Mouse (Mus musculus) liver, embryonic 16.5 days (tissue): ENCODE results near the gene Klhl10. TPM values are rescaled to one million over a fixed set of nuclear protein-coding genes. Genes with fewer than 3 reads are reported as not detected.

Source experiments
- ATAC-seq: fragments of 200-750 bp; cut with Nextera tagmentation; 2 replicates; pipeline ENCODE4 v1.8.0; 2017; ENCODE audit warnings: low read depth, mild to moderate bottlenecking, moderate number of reproducible peaks, moderate library complexity
- H3K27ac ChIP-seq: fragments of 300-500 bp; sonication (generic); 2 replicates; pipeline ENCODE4 v1.5.1; 2014; ENCODE audit warnings: mild to moderate bottlenecking, low read length
- H3K27me3 ChIP-seq: fragments of 300-500 bp; sonication (generic); 2 replicates; pipeline ENCODE4 v1.6.1; 2014; ENCODE audit warnings: low read depth, low read length, mixed read lengths; ENCODE audit not compliant: control insufficient read depth, insufficient read depth
- H3K36me3 ChIP-seq: fragments of 300-500 bp; sonication (generic); 2 replicates; pipeline ENCODE4 v1.6.1; 2014; ENCODE audit warnings: mild to moderate bottlenecking; ENCODE audit not compliant: control insufficient read depth, insufficient read depth
- H3K4me1 ChIP-seq: fragments of 300-500 bp; sonication (generic); 2 replicates; pipeline ENCODE4 v1.6.1; 2014; ENCODE audit warnings: low read depth, low read length, mixed read lengths; ENCODE audit not compliant: control insufficient read depth
- H3K4me2 ChIP-seq: fragments of 300-500 bp; sonication (generic); 2 replicates; pipeline ENCODE4 v1.6.1; 2014; ENCODE audit warnings: low read depth, low read length, mixed read lengths
- H3K4me3 ChIP-seq: fragments of 300-500 bp; sonication (generic); 2 replicates; pipeline ENCODE4 v1.5.1; 2014; ENCODE audit warnings: low read depth, mild to moderate bottlenecking, low read length
- H3K9ac ChIP-seq: fragments of 300-500 bp; sonication (generic); 2 replicates; pipeline ENCODE4 v1.6.1; 2014; ENCODE audit warnings: low read depth, low read length
- H3K9me3 ChIP-seq: fragments of 300-500 bp; sonication (generic); replicated peaks from 2 replicates; pipeline ENCODE4 v1.6.1; 2016; ENCODE audit warnings: low read length; ENCODE audit not compliant: control insufficient read depth
- WGBS: fragments of 180-500 bp; shearing (Covaris S2); extraction: QIAGEN DNeasy Blood & Tissue Kit; methylation state at CpG from one replicate; pipeline ENCODE4 v1.1.7; 2014; ENCODE audit not compliant: insufficient replicate concordance; 5-methylcytosine and 5-hydroxymethylcytosine counted together
- polyA plus RNA-seq: library from polyadenylated mRNA; unstranded; fragments of >200 nt; fragmentation: Nextera tagmentation; extraction: Ambion mirVana; gene quantifications from 2 replicates; pipeline ENCODE4 v1.2.1, GENCODE M21; 2015

Klhl10 gene
- polyA plus RNA-seq, 1 experiment from 2014 or later, result not detected

DNA sequence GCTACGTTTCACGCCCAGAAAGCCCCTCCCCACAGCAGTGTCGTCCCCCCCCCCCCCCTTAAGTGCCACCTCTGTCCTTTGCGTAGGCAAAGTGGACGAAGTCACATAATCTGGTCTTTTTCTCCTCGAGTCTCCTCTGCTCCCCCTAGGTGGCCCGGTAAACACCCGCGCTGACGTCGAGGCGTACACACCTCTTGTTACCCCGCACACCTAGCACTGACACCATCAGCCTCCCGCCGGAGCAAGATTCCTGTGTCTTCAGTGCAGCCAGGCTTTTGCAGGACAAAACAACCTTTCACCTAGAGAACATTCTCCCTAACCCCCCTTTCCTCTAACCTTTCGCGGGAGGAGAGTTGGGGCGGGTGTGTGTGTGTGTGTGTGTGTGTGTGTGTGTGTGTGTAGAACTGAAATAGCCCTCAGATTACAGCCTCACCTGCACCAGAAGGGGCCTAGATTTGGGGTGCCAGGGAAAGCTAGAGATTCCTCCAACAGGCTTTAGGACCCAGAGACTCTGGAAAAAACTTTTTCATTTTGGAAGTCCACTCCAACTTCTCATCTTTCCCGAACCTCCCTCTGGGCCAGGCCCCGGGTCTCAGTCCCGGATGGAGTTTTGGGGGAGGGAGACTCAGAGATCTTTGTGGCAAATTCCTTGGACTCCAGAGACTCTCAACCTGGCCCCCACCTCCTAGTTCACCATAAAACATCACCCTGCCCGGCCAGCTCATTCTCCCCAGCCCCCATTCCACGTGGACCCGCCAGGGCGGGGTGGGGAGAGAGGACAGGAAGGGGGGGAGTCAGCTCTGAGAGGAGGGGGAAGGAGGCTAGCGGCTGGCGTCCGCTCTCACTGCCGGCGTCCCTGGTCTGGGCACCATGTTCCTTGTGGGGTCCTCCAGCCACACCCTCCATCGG lies 26.5 kb upstream of the Klhl10 start, which contains the start of gene Fkbp10:
Gene Fkbp10 (plus strand): TSS at position 784 of the 909 bp plus-strand sequence.
- H3K27me3 ChIP-seq, result peaks cover 45% of the 10 kb centered on the region
- H3K9me3 ChIP-seq, result no peaks in the 10 kb centered on the region
- ATAC-seq, result peak; percentile 17; the same call in 1 of the 2 replicates
- 2% methylated on average over 31 of the region's 31 CpGs for WGBS
- H3K4me3 ChIP-seq, result peak within 1 kb of the TSS; percentile 60
- H3K4me2 ChIP-seq, result peak within 1 kb of the TSS; percentile 70
- no peak within 1 kb of the TSS; the same call in 1 of the 2 replicates for H3K27ac ChIP-seq
- no peaks in the 10 kb centered on the region for H3K36me3 ChIP-seq
- no peaks in the 10 kb centered on the region; the same call in 1 of the 2 replicates for H3K4me1 ChIP-seq
- peak within 1 kb of the TSS; percentile 45; the same call in 1 of the 2 replicates for H3K9ac ChIP-seq

DNA sequence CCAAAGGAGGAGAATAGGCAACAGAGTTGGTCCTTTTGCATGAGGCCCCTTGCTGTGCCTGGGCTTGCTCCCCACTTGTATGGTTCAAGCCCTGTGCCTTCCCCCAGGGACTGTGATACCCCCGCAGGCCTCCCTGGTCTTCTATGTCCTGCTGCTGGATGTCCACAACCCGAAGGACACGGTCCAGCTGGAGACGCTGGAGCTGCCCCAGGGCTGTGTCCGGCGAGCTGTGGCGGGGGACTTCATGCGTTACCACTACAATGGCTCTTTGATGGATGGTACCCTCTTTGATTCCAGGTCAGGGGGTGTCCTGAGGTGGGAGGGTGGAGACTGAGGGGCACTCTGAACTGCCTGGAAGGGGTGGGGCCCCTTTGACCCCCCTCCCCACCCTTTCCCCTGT lies 20.2 kb upstream of the Klhl10 start:
- no peak overlapping the region for H3K4me3 ChIP-seq
- H3K9me3 ChIP-seq, result no peaks in the 10 kb centered on the region
- H3K36me3 ChIP-seq, result no peaks in the 10 kb centered on the region
- no peaks in the 10 kb centered on the region; the same call in 1 of the 2 replicates for H3K4me1 ChIP-seq
- WGBS, result 85% methylated on average over 8 of the region's 8 CpGs
- H3K9ac ChIP-seq, result no peak overlapping the region
- peaks cover 6% of the 10 kb centered on the region for H3K27me3 ChIP-seq
- no peak overlapping the region for H3K4me2 ChIP-seq
- H3K27ac ChIP-seq, result no peak overlapping the region
- ATAC-seq, result no peak

GRCm38 (mm10) chr11:100423836-100424235 lies 17.9 kb upstream of the Klhl10 start:
- Histone ChIP-seq H3K4me3 (no peak overlapping the region), H3K27me3 (no peaks in the 10 kb centered on the region), H3K27ac (no peak overlapping the region), H3K9ac (no peak overlapping the region), H3K9me3 (no peaks in the 10 kb centered on the region), H3K4me1 (no peaks in the 10 kb centered on the region; the same call in 1 of the 2 replicates), H3K36me3 (no peaks in the 10 kb centered on the region), H3K4me2 (no peak overlapping the region)
- no peak for ATAC-seq
- 75% methylated on average over 7 of the region's 7 CpGs for whole genome bisulfite sequencing

GRCm38 (mm10) chr11:100425851-100426250 lies 15.9 kb upstream of the Klhl10 start:
- no peak overlapping the region for H3K9ac ChIP-seq
- no peaks in the 10 kb centered on the region for H3K36me3 ChIP-seq
- WGBS, result 29% methylated on average over 7 of the region's 7 CpGs
- no peak overlapping the region for H3K4me3 ChIP-seq
- H3K4me1 ChIP-seq, result no peaks in the 10 kb centered on the region; the same call in 1 of the 2 replicates
- H3K27ac ChIP-seq, result no peak overlapping the region
- H3K4me2 ChIP-seq, result no peak overlapping the region
- no peaks in the 10 kb centered on the region for H3K27me3 ChIP-seq
- H3K9me3 ChIP-seq, result no peaks in the 10 kb centered on the region
- ATAC-seq, result peak; percentile 41

DNA sequence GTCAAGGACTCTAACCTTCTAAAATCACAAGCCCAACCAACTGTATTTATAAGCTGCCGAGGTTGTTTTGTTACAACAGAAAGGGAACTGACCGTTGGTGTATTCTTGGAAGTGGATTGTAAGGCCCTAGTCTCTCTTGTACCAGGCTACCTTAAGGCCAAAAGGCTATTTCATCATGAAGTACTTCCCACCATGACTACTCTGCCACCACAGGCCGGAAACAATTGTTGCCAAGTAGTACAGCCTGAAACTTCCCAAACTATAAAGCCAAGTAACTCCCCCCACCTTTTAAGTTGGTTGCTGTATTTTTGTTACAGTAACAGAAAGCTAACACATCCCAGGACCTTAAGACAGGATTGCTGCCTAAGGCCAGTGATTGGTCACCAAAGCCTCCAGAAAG lies 14.9 kb upstream of the Klhl10 start:
- WGBS, result 56% methylated on average over 3 of the region's 3 CpGs

GRCm38 (mm10) chr11:100428612-100429199 lies 13.0 kb upstream of the Klhl10 start:
- Histone ChIP-seq H3K9ac (no peak overlapping the region), H3K27me3 (no peaks in the 10 kb centered on the region), H3K9me3 (no peaks in the 10 kb centered on the region), H3K4me3 (no peak overlapping the region), H3K36me3 (no peaks in the 10 kb centered on the region), H3K27ac (no peak overlapping the region), H3K4me2 (no peak overlapping the region), H3K4me1 (no peaks in the 10 kb centered on the region; the same call in 1 of the 2 replicates)
- no peak for ATAC-seq
- 63% methylated on average over 9 of the region's 9 CpGs for WGBS

More for the DNA sequence above, 14.9 kb upstream of the Klhl10 start:
- H3K27ac ChIP-seq, result no peak overlapping the region
- no peak for ATAC-seq
- H3K9ac ChIP-seq, result no peak overlapping the region
- no peaks in the 10 kb centered on the region for H3K9me3 ChIP-seq
- no peaks in the 10 kb centered on the region for H3K27me3 ChIP-seq
- no peak overlapping the region for H3K4me2 ChIP-seq
- H3K36me3 ChIP-seq, result no peaks in the 10 kb centered on the region
- H3K4me3 ChIP-seq, result no peak overlapping the region
- no peaks in the 10 kb centered on the region; the same call in 1 of the 2 replicates for H3K4me1 ChIP-seq

GRCm38 (mm10) chr11:100430052-100430451 lies 11.7 kb upstream of the Klhl10 start:
- H3K27ac ChIP-seq, result no peak overlapping the region
- H3K9ac ChIP-seq, result no peak overlapping the region
- no peak for ATAC-seq
- no peak overlapping the region for H3K4me3 ChIP-seq
- no peaks in the 10 kb centered on the region for H3K9me3 ChIP-seq
- 78% methylated on average over 7 of the region's 7 CpGs for WGBS
- no peaks in the 10 kb centered on the region; the same call in 1 of the 2 replicates for H3K4me1 ChIP-seq
- no peak overlapping the region for H3K4me2 ChIP-seq
- no peaks in the 10 kb centered on the region for H3K27me3 ChIP-seq
- H3K36me3 ChIP-seq, result no peaks in the 10 kb centered on the region

- 66% methylated on average over 5 of the region's 5 CpGs for WGBS
- Histone ChIP-seq H3K36me3 (no peaks in the 10 kb centered on the region), H3K4me2 (no peak overlapping the region), H3K4me3 (no peak overlapping the region), H3K4me1 (no peaks in the 10 kb centered on the region), H3K27ac (no peak overlapping the region), H3K27me3 (no peaks in the 10 kb centered on the region), H3K9ac (no peak overlapping the region), H3K9me3 (no peaks in the 10 kb centered on the region)
- no peak for ATAC-seq
Observed at GRCm38 (mm10) chr11:100432002-100432401, 9.7 kb upstream of the Klhl10 start.
